Mouse (Mus musculus) mesoderm, embryonic 11.5 days (tissue): Measurements from ENCODE around the gene App.

Source experiments
- DNase-seq: peaks from one replicate; pipeline ENCODE4 v3.0.0-alpha.2; 2012; ENCODE audit warnings: low read depth, low spot score

The App gene

DNA sequence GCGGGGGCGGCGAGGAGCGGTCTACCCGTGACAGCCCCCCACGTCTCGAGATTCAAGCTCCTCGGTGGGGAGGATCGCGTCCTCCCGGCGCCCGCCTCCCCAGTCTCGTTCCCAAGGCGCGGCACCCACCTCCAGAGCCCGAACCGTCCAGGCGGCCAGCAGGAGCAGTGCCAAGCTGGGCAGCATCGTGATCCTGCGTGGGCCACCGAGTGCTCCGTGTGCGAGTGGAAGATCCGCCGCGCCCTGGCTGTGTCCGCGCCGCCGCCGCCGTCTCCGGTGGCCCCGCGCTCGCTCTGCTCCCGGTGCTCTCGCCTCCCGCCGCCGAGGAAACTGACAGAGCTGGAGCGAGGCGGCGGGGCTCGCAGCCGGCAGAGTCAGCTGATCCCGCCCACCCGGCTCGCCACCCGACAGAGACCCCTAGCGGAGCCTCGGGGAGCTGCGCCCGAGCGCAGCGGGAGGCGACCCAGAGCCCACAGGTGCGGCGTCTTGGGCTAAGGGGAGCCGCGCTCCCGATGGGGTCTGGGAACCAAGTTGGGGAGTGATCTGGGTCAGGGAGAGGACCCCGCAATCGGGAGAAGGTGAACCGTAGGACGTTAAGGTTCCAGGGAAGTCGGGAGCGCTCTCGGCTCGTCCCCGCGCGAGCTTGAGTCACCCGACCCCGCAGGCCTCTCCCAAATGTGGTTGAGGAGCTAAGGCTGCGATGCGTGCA lies at the start of gene App:
App (minus strand) TSS at position 394 of the 709 bp plus-strand sequence.
- peak; percentile 91 for DNase-seq

DNA sequence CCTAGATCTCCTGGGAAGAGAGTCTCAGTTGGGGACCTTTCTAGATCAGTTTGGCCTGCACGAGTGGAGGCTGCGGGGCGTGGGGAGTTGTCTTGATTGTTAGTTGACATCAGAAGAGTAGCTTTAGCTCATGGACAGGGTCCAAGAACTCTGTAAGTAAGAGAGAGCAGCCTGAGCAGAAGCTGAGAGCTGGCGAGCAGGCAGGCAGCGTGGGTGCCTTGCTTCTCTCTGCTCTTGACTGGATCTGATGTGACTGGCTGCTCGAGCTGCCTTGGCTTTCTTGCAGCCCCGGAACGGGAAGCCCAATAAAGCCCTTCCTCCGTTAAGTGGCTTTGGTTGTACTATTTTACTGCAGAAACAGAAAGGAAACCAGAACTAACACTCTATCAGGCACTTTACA lies 42.3 kb upstream of the App start:
- no peak for DNase-seq

DNA sequence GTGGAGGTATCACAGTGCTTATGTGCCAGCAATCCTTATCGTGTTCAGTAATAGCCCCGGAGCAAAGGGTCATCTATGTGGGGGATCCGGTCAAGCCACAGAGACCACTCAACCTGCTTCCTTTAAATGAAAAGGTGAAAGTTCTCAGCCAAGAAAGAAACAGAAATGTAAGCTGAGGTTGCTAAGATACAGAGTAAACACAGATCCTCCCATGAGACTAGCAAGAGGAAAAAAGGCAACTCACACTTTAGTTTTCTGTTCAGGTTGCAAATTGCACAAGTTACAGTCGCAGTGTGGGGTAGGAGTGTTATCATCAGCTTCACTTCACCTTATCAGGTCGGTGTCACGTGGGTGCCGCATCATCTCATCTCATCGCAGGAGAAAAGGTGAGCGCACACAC lies 41.6 kb upstream of the App start:
- no peak for DNase-seq

DNA sequence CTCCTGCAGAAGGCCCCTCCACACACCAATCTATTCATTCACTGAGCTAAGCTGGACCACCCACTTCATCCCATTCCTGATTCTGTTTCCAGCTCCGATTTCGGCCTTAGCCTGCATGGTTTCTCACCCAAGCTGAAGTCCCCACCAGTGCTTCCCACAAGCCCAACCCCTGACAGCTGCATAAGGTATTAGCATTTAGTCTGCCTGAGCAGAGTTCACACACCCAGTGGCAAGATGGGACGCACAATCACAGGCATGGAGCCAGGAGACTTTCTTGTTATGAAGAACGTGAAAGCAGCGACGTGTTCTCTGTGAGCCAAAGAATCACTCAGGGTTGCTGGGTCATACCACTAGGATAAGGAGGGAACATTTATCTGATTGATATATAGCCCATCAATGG lies 22.1 kb upstream of the App start:
- DNase-seq = no peak

DNA sequence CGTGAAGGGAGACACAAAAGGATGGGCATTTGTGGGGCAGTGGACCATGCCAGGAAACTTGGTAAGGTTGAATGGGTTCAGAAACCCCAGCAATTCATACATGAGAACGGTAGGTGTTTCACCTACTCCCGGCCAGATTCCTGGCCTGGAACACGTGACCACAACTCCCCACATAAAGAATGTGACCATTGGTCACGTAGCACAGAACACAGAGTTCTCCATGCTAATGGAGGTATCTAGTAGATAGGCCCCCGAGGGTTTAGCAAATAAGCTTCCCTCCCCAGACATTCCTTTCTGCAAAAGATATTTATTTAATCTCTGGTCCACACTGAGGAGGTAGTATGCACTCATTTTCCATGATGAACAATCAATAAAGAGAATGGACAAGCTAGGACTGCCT lies 21.6 kb upstream of the App start:
- DNase-seq = no peak

DNA sequence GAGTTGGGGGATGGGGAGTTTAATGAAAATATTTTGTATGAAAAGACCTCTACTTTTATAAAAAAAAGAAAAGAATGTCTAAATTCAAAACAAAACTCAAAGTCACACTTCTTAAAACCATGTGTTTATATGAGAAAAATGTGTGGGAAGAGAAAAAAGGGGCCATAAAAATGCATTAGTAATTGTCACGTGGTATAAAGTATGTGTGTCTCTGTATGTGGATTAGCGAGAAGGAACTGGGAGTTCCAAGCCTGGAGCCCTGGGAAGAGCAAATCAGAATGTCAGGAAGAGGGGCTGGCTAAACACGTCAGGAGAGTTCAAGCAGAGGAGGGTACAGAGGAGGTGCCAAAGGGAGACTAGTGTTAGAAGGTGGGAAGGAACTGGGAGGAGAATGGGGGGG lies 7.9 kb upstream of the App start:
- DNase-seq = no peak

DNA sequence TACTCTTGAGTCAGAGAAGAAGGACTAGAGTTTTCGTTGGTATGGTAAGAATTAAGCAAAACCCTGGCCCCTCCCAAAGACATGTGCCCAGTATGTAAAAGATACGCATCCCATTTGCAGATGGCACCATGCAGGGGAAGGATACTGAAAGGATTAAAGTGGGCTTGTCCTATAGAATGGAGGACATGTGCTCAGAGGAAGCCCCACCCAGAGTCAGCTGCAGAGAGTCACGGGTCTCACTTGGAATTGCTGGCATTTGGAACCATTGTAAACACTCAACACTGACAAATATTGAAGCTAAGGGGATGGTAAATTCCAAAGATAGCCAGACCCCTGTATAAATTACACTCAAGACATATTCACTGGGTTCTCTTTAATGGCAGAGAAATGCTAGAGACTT lies 7.1 kb upstream of the App start:
- no peak for DNase-seq

DNA sequence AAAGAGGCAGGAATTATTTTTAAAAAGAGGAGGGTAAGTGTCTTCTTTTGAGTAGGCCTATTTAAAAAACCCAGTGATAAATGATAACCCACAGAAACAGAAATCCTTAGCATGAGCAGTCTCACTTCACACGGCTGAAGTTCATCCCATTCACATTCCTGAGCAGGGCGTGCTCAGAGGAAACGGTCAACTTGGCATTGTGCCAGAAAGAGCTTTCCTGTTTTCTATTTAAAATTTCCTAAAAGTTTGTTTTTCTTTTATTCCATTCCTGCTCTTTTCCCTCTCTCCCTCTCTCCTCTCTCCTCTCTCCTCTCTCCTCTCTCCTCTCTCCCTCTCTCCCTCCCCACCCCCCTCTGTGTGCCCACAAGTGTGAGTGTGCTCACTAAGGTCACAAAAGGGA lies 3.1 kb upstream of the App start:
- no peak for DNase-seq

DNA sequence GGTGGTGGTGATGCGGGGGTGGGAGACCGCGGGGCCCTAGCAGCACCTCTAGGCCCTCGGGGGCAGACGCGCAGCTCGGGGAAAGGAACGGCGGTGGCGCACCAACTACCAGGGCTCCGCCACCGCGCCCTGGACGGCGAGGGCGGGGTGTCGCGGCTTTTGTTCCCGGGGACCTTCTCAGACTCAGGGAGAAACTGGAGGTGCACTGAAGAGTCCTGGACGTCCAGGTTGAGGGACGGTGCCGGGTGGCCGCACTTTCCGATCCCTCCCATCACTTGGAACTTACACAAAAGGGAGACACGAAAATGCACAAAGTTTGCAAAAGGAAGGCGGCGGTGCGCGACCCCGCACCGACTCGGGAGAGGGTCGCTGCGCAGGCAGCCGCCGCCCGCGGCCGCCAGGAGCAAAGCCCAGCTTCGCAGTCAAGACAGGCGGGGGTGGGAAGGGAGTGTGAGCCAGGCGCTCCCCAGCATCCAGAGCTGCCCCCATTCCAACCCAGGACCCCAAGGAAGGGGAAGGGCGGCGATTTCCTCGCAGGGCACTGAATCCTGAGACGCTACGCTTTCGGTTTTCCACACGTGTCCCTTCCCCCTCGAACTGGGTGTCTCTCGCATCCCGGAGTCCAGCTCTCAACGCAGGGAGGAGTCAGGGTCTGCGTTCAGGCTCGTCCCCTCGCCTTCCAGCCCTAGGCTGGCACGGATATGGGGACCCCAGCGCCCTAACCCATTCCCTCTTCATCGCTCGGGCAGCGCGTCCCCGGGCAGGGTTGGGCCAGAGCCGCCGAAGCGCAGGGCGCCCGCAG lies 794 bp downstream of the App start:
- DNase-seq = peak; percentile 62

DNA sequence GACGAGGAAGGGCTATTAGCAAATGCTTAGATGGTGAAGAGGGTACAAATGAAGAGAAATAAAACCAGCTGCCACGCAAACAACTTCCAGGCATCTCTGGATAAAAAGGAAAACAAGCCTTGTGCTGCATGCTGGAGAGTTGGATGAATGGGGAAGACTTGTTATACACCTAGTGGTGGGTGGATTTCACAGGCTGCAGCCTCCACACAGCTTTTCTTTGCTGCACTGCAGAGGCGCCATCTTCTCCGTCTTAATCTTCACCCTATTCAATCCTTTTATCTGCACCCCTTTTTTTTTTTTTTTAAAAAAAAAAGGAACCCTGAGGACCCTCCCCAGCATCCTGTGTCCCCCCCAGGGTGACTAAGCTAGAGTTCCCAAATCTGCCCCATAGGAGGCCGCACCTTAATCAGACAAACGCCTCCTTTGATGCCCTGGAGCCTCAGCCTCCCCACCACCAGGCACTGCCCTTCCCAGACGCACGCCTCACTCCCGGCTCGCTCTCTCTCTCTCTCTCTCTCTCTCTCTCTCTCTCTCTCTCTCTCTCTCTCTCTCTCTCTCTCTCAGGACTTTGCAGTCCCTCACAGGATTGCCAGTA lies 1.5 kb downstream of the App start:
- peak; percentile 66 for DNase-seq

DNA sequence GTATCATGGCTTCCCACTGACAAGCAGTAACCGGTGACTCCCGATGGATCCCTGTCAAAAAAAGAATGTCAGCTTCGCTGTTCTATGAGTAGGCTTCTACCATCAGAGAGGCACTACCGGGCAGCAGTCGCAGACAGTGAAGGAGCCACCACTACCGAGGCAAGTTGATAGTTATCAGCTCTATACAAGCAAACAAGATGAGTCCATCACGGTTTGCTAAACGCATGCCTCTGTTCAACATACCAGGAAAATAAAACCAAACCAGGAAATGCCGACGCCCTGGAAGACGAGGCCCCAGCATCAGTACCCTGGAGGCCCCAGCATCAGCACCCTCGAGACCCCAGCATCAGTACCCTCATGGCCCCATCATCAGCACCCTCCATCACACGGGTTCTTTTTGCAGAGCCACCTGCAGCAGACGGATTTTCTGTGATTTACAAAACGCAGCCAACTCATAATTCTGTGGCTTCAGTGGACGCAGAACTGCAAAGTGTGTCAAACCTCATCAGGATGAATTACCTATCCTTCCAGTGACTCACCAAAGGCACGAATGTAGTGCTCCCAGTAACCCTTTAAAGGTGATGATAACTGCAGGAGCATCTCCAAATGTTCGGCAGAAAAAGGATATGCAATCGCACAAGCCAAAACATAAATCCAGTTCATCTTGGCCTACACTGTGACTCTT lies 2.6 kb downstream of the App start:
- no peak for DNase-seq

DNA sequence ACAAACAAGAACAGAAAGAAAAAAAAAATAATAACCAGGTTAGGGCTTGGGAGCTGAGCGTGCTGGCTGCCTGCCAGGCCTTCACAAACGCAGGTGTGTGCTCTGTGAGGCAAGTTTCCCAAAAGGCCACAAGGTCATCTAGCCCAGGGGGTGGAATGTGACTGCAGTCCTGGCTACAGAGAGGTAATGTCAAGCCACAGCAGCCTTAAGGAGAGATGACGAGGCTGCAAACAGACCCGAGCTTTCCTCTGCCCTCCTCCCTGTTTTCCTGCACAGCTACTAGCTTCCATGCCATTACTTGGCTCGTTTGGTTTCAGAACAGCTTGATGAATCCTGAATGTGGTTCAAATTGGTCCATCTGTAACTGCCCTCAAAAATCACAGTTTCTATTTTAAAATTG lies 4.7 kb downstream of the App start:
- DNase-seq = no peak

DNA sequence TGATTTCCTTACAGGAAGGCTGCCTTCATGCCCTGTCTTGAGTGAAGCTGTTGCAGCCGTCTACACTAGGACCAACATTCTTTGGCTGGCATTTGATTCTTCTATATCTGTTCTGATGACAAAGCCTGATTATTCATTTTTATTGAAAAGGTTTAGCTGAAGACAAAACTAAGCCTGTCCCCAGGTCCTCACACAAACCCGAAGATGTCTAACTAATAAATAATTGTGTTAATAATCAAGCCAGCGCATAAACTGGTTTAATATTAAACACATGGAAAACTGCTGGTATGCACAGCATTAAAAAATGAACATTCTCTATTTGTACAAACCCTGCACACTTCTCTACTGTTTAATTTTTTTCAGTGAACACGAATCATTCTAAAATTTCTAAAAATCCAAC lies 7.4 kb downstream of the App start:
- no peak for DNase-seq

DNA sequence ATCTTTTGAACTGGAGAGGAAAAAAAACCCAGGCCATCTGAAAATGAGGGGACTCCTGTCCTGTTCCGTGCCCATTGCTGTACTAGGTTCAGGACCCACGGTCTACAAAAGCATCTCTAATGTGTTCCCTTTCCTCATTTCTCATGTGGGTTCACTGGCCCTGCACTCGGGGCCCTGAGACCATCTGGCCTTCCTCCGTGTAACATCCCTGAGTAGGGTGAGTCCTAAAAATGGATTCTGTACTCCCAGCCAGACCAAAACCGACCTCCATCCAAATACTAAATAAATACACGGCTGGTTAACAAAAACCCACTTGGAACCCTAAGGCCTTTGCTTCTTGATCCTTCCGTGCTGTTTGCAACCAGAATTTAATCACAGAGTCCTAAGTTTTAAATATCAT lies 7.9 kb downstream of the App start:
- no peak for DNase-seq

DNA sequence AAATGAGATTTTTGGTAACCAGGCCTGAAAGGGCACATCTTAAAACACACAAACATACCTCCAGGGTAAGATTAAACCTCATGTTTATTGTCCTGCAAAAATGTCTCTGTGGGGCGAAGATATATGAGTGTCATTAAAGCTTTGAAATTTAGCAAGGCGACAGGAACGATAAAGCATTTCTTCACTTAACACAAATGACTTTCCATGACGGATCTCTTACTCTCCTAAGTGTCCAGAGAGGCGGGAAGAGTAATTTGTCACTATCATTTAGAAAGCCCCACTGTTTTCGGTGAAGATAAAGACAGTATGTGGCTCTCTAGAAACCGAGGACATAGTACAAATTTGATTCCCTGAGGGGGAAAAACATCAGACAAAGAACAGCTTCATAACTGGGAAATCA lies 8.4 kb downstream of the App start:
- DNase-seq = peak; percentile 51

DNA sequence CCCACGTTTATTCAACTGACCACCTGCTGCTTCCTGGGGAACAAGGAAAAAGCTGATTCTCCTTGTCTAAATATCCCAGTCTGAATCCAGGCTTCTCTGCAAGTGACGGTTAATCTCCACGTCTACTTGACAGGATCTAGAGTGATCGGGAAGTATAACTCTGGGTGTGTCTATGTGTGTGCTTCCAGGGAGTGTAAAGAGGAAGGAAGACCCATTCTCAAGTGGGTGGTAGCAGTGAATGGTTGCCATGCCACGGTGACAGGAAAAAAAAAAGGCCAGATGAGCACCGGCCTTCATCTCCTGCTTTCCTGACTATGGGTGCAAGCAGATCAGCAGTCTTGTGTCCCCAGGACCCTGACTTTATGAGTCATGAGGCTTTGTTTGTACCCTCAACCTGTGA lies 10.8 kb downstream of the App start:
- no peak for DNase-seq

DNA sequence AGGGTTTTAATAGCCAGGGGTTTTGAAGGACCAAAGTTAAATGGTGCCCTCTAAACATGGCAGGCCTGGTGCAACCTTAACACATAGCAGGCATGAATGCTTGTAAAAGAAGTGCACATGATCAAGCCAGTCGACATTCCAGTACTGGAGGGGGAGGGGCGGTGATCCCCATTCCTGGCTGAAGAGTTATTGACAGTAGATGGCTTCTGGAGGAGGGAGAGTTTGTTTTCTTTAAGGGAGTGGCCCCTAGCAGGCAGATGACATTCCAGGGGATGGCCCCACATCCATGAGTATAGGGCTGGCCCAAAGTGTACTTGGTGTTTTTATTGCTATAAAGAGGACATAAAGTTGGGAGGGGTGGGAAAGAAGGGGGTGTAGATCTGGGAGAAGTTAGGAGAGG lies 13.4 kb downstream of the App start:
- no peak for DNase-seq

DNA sequence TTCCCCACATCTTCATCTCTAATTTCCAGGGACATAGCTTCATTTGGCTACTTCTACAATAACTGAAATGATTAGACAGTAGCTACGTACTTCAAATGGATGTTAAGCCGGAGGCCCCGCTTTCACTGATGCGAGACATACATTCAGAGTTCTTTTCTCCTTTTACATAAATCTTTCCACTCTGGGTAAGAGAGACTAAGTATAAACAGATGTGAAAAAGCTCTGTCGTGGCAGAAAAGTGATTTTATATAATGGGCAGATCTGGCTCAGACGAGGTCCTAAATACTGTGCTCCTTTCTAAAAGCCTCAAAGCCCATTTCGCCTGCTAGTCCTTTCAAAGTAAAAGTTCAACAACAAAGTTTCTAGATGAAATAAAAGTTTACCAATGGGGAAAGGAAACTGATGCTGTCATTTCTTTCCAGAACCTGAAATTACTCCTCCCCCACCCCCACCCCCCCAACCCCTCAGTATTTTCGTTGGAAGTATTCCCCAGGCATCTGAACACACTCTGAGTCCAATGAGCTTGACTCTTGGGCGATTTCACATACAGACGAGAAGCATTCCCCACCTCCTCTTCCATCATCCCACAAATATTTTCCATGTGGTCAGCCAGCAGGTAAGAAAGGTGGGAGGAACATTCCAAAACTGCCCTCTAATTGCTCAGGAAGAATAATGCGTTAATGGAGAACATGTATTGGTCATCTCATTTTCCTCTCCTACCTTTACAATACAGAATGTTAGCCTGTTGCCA lies 15.6 kb downstream of the App start:
- DNase-seq = peak; percentile 55

DNA sequence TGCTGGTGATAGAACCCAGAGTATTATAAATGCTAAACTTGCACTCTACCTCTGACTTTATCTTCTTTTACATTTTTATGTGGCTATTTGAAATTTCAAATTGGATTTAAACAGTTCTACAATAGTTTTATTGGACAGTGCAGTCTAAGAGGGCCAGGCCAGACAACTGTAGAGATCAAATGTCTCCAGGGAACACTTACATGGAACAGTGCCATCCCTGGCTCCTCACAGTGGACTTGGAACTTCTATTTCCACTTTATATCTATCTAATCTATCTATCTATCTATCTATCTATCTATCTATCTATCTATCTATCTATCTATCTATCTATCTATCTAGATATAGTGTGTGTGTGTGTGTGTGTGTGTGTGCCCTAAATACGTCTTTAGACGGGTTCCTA lies 16.4 kb downstream of the App start:
- no peak for DNase-seq

DNA sequence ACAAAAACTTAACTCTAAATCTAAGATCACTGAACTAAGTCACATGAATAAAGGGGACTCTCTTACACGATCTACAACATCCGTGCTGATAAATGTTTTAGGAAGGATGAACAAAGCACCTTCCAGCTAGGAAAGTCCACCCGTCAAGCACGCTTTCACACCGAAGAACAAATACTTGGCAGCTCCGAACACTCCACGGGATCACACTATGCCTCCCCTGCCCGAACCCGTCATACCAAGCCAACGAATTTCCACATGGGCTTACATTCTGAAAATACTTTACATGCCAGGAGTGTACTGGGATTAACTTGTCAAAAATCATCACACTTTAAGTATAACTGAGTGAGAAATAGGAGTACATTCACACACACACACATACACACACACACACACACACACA lies 17.7 kb downstream of the App start:
- DNase-seq = no peak

DNA sequence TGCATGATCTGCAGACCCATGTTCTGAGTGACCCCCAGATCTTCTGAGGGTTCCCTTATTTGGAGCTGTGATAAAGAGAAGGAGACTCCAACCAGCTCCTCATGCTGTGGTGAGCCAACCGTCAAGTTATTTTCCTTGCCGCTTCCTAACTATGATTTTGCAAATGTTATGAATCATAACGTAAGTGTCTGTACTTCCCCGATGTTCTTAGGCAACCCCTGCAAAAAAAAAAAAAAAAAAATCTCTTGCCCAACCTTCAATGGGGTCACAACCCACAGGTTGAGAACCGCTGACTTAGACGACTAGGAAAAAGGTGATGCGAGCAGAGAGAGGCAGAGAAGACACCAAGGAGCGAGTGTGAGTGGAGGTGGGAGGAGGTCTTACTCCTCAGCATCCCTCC lies 21.1 kb downstream of the App start:
- DNase-seq = no peak

DNA sequence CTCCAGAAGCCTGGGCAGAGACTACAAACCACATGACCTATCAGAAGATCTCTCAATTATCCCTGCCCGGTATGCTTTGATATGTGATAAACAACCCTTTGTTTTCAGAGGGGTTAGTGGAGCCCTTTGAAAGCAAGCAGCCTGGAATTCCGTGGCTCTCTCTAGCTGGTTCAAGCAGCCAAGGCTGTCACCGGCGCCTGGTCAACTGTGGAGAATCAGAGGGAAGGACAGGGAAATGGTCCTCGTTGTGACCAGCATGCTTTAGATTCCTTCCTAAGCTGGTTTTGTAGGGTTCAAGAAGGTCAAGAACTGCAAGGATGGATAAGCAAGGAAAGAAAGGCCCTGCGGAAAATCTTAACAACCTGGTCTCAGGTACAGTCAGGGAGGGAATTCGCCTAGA lies 21.9 kb downstream of the App start:
- DNase-seq = peak; percentile 47
